Mouse (Mus musculus): ENCODE results near the gene Grm6. TPM values are rescaled to one million over a fixed set of nuclear protein-coding genes. Genes with fewer than 3 reads are reported as not detected.

The Grm6 gene
- total RNA-seq, 2 experiments from 2014 or later: not detected

- DNase-seq (ENCODE audit: low spot score in 2 of 2): no peak
These were observed 62.8 kb downstream of the Grm6 start for GRCm38 (mm10) chr11:50913301-50913700.

- DNase-seq (ENCODE audit: low spot score in 2 of 2): no peak
These were observed 64.0 kb downstream of the Grm6 start for GRCm38 (mm10) chr11:50914461-50914860.

Other genes with a start within 250 kb of the Grm6 start
- gene Adamts2, start 248.6 kb upstream of the Grm6 start, total RNA-seq (2021): 10 to 100 TPM; 13.7 to 16.8 TPM
- gene Zfp354c, start 23.0 kb upstream of the Grm6 start, total RNA-seq (2021): 10 to 100 TPM; 41.7 to 45.2 TPM
- gene Zfp879, start 9.1 kb upstream of the Grm6 start, total RNA-seq (2021): 1 to 10 TPM; 2.8 to 3.3 TPM
- 1 to 10 TPM; 5.2 to 7.2 TPM for gene Zfp454, start 37.0 kb downstream of the Grm6 start, total RNA-seq (2021)
- gene Zfp2, start 65.5 kb downstream of the Grm6 start, total RNA-seq (2021): 10 to 100 TPM; 20.2 to 21.6 TPM
- gene Zfp354b, start 80.9 kb downstream of the Grm6 start, total RNA-seq (2021): 1 to 10 TPM; 6.6 to 7.0 TPM
- not detected for gene 4933414I15Rik, start 93.1 kb downstream of the Grm6 start, total RNA-seq (2021)
- not detected for gene Prop1, start 103.1 kb downstream of the Grm6 start, total RNA-seq (2021)
- gene Olfr1378, start 115.8 kb downstream of the Grm6 start, total RNA-seq (2021): not detected
- not detected for gene Olfr1377, start 131.3 kb downstream of the Grm6 start, total RNA-seq (2021)
- gene Olfr51, start 152.9 kb downstream of the Grm6 start, total RNA-seq (2021): not detected
- gene Olfr54, start 163.6 kb downstream of the Grm6 start, total RNA-seq (2021): not detected
- gene Olfr1375, start 197.4 kb downstream of the Grm6 start, total RNA-seq (2021): not detected
- 10 to 100 TPM in 1 of 2 experiments, 1 to 10 TPM in 1; 10.0 to 11.7 TPM for gene Zfp354a, start 208.6 kb downstream of the Grm6 start, total RNA-seq (2021)